ENCODE assay signal across 16 mouse cellular contexts in genomic region chr7:141006914-141007313, GRCm38 (mm10). TPM values are rescaled to one million over a fixed set of nuclear protein-coding genes. Genes with fewer than 3 reads are reported as not detected.
DNase-seq lines count a peak whose midpoint lies in the region; ATAC-seq and TF ChIP-seq lines count a peak whose summit lies in the region.
"Had no signal": no experiment of that assay in that cellular context is flagged by ENCODE, and none has a peak within 500 bp of the region (broad histone marks: within the 10 kb centered on the region; RNA-seq: fewer than 3 reads in every experiment).

No protein-coding gene starts in this region.

- H3K4me1 ChIP-seq in ES-Bruce4 (ENCODE audit: control insufficient read depth, insufficient read depth, low read length) = peaks cover 8% of the 10 kb centered on the region

- intact Hi-C loops in left cerebral cortex, postnatal 14 days (cut with DNase I) = loop anchor here (5.0 kb wide), 1 partner anchor 50 kb away; the partner anchor contains the start of genes Gm45717 and Ifitm2

- no peak for ATAC-seq in megakaryocyte, adult 5-6 weeks (ENCODE audit: poor library complexity, severe bottlenecking)
- ATAC-seq: hindbrain, postnatal 0 days; Patski had no signal

- no peak for TF ChIP-seq EP300 in ES-Bruce4 (IDR thresholded peaks at IDR 0.05; ENCODE audit: insufficient read depth, low read depth, low read length)

- TF ChIP-seq POLR2A in ES-Bruce4 (IDR thresholded peaks at IDR 0.05; ENCODE audit: insufficient read depth, low read length) = no peak

- no peak for TF ChIP-seq CTCF in ES-Bruce4 (IDR thresholded peaks at IDR 0.05; ENCODE audit: low read depth, low read length)

- H3K36me3 ChIP-seq in ES-Bruce4 (ENCODE audit: control insufficient read depth, insufficient read depth, low read length, poor library complexity, severe bottlenecking) = no peaks in the 10 kb centered on the region
- H3K36me3 ChIP-seq: lung, embryonic 15.5 days had no signal

- H3K27me3 ChIP-seq in ES-Bruce4 (ENCODE audit: control insufficient read depth, insufficient read depth, low read length, poor library complexity, severe bottlenecking) = no peaks in the 10 kb centered on the region
- H3K27me3 ChIP-seq: lung, embryonic 15.5 days; Patski had no signal

- H3K9me3 ChIP-seq in ES-Bruce4 (replicated peaks; ENCODE audit: control insufficient read depth, insufficient read depth, low read length, poor library complexity, severe bottlenecking) = no peaks in the 10 kb centered on the region
- H3K9me3 ChIP-seq: lung, embryonic 15.5 days had no signal

- H3K27ac ChIP-seq in ES-Bruce4 (ENCODE audit: insufficient read depth, low read length) = peak overlapping the region; percentile 95
- H3K27ac ChIP-seq: hindbrain, postnatal 0 days; kidney, postnatal 0 days; lung, embryonic 15.5 days had no signal

- peak; percentile 54 for DNase-seq in adrenal gland, postnatal 10 days
- DNase-seq in adrenal gland, postnatal 4 days (ENCODE audit: low spot score in 2 of 2) = no peak
- DNase-seq in left cerebral cortex, postnatal 14 days (ENCODE audit: low spot score in 2 of 2) = peak; percentile 45 to 46
- DNase-seq in left cerebral cortex, adult 11 months (ENCODE audit: low spot score) = no peak
- DNase-seq in lung, postnatal 10 days = peak; percentile 59
- DNase-seq in thymus, adult 18-20 months = no peak
- DNase-seq: cerebellum, postnatal 36 days had no signal

- H3K9ac ChIP-seq in ES-Bruce4 (ENCODE audit: low read depth, poor library complexity, severe bottlenecking) = peak overlapping the region; percentile 36
- H3K9ac ChIP-seq: lung, embryonic 15.5 days had no signal

- H3K4me3 ChIP-seq in ES-Bruce4 (ENCODE audit: low read depth, low read length) = no peak overlapping the region
- H3K4me3 ChIP-seq: lung, embryonic 15.5 days had no signal

RNA-seq across cellular contexts. Expression of gene Ifitm3, which starts 3.7 kb away (rescaled TPM):
- 100 to 1,000 TPM; 131 to 136 TPM for total RNA-seq in adrenal gland, postnatal 10 days (2021)
- 100 to 1,000 TPM; 109 to 115 TPM for total RNA-seq in adrenal gland, postnatal 4 days (2021)
- 10 to 100 TPM in 1 of 2 experiments, 1 to 10 TPM in 1; 9.1 to 10.3 TPM for total RNA-seq in left cerebral cortex, postnatal 14 days (2021)
- polyA plus RNA-seq in ES-Bruce4 (2011; ENCODE audit: insufficient read depth, insufficient read length, low read depth, missing spikeins) = 410 and 433 TPM in 2 replicates
- total RNA-seq in megakaryocyte, adult 5-6 weeks (2015) = 2,002 and 2,201 TPM in 2 replicates
- total RNA-seq in megakaryocyte, adult 5-6 weeks (2017) = 715 and 839 TPM in 2 replicates

RNA-seq across cellular contexts. Expression of gene Ifitm6, which starts 10.8 kb away (rescaled TPM):
- total RNA-seq in adrenal gland, postnatal 10 days (2021) = 1 to 10 TPM; 1.7 to 3.2 TPM
- total RNA-seq in adrenal gland, postnatal 4 days (2021) = 1 to 10 TPM; 2.1 to 4.5 TPM
- total RNA-seq in left cerebral cortex, postnatal 14 days (2021) = not detected
- polyA plus RNA-seq in ES-Bruce4 (2011; ENCODE audit: insufficient read depth, insufficient read length, low read depth, missing spikeins) = not detected in 2 replicates
- 1,773 and 2,031 TPM in 2 replicates for total RNA-seq in megakaryocyte, adult 5-6 weeks (2015)
- total RNA-seq in megakaryocyte, adult 5-6 weeks (2017) = 1,518 and 1,657 TPM in 2 replicates

RNA-seq across cellular contexts. Expression of gene Gm17387, which starts 22.0 kb away (rescaled TPM):
- total RNA-seq in adrenal gland, postnatal 10 days (2021) = not detected
- total RNA-seq in adrenal gland, postnatal 4 days (2021) = not detected
- total RNA-seq in left cerebral cortex, postnatal 14 days (2021) = not detected
- polyA plus RNA-seq in ES-Bruce4 (2011; ENCODE audit: insufficient read depth, insufficient read length, low read depth, missing spikeins) = not detected in 2 replicates
- not detected in 2 replicates for total RNA-seq in megakaryocyte, adult 5-6 weeks (2015)
- total RNA-seq in megakaryocyte, adult 5-6 weeks (2017) = not detected in 2 replicates
- total RNA-seq: hindbrain, postnatal 0 days; monocyte, adult 5-6 weeks had no signal
- polyA plus RNA-seq: embryonic facial prominence, embryonic 14.5 days; heart, embryonic 16.5 days; hindbrain, postnatal 0 days; kidney, postnatal 0 days; lung, embryonic 15.5 days; Patski had no signal

RNA-seq across cellular contexts. Expression of gene Ifitm1, which starts 39.9 kb away (rescaled TPM):
- 10 to 100 TPM; 12.2 to 12.4 TPM for total RNA-seq in adrenal gland, postnatal 10 days (2021)
- 10 to 100 TPM in 1 of 2 experiments, 1 to 10 TPM in 1; 8.0 to 13.7 TPM for total RNA-seq in adrenal gland, postnatal 4 days (2021)
- 1 to 10 TPM; 4.7 to 4.9 TPM for total RNA-seq in left cerebral cortex, postnatal 14 days (2021)
- 501 and 504 TPM in 2 replicates for polyA plus RNA-seq in ES-Bruce4 (2011; ENCODE audit: insufficient read depth, insufficient read length, low read depth, missing spikeins)
- 110 and 111 TPM in 2 replicates for total RNA-seq in megakaryocyte, adult 5-6 weeks (2015)
- 48.4 and 56.3 TPM in 2 replicates for total RNA-seq in megakaryocyte, adult 5-6 weeks (2017)

RNA-seq across cellular contexts. Expression of gene Ifitm2, which starts 51.1 kb away (rescaled TPM):
- total RNA-seq in adrenal gland, postnatal 10 days (2021) = 100 to 1,000 TPM; 418 to 468 TPM
- total RNA-seq in adrenal gland, postnatal 4 days (2021) = 100 to 1,000 TPM; 508 to 623 TPM
- 10 to 100 TPM; 11.5 to 15.0 TPM for total RNA-seq in left cerebral cortex, postnatal 14 days (2021)
- 720 and 786 TPM in 2 replicates for polyA plus RNA-seq in ES-Bruce4 (2011; ENCODE audit: insufficient read depth, insufficient read length, low read depth, missing spikeins)
- total RNA-seq in megakaryocyte, adult 5-6 weeks (2015) = 773 and 813 TPM in 2 replicates
- 401 and 447 TPM in 2 replicates for total RNA-seq in megakaryocyte, adult 5-6 weeks (2017)

Comparison
In these comparisons a context has a peak if more than half of its experiments do, and no peak if none do; other contexts are left out.
1. DNase-seq: peak in adrenal gland, postnatal 10 days (single experiment), left cerebral cortex, postnatal 14 days (2 of 2) and lung, postnatal 10 days (single experiment); none in adrenal gland, postnatal 4 days (0 of 2), left cerebral cortex, adult 11 months (single experiment) and thymus, adult 18-20 months (0 of 2).
2. RNA of gene Ifitm3, which starts 3.7 kb away (total RNA-seq): 715 to 2,201 TPM in megakaryocyte, adult 5-6 weeks, 131 to 136 TPM in adrenal gland, postnatal 10 days and 109 to 115 TPM in adrenal gland, postnatal 4 days; 9.1 to 10.3 TPM in left cerebral cortex, postnatal 14 days; every median in the first group is over 4 times any median in the second.
3. RNA of gene Ifitm6, which starts 10.8 kb away (total RNA-seq): 1,518 to 2,031 TPM in megakaryocyte, adult 5-6 weeks; 2.1 to 4.5 TPM in adrenal gland, postnatal 4 days, 1.7 to 3.2 TPM in adrenal gland, postnatal 10 days and not detected in left cerebral cortex, postnatal 14 days; every median in the first group is over 100 times any median in the second.